Mouse (Mus musculus) forebrain, embryonic 11.5 days (tissue): ENCODE measurements around the gene Gfpt2. TPM values are rescaled to one million over a fixed set of nuclear protein-coding genes. Genes with fewer than 3 reads are reported as not detected.

Experiments
- ATAC-seq: fragments of 200-750 bp; cut with Nextera tagmentation; replicated peaks from 2 replicates; pipeline ENCODE4 v1.8.0; 2017; ENCODE audit warnings: moderate TSS enrichment; ENCODE audit not compliant: low FRiP score
- DNase-seq: peaks from one replicate; pipeline ENCODE4 v3.0.0-alpha.2; 2017; ENCODE audit warnings: low spot score
- H3K27ac ChIP-seq: fragments of 300-500 bp; sonication (generic); 2 replicates; pipeline ENCODE4 v1.5.1; 2014; ENCODE audit warnings: low read depth, low read length
- H3K27me3 ChIP-seq: fragments of 300-500 bp; sonication (generic); 2 replicates; pipeline ENCODE4 v1.6.1; 2014; ENCODE audit warnings: mild to moderate bottlenecking, low read length, mixed read lengths; ENCODE audit not compliant: control insufficient read depth, insufficient read depth
- H3K36me3 ChIP-seq: fragments of 300-500 bp; sonication (generic); 2 replicates; pipeline ENCODE4 v1.6.1; 2014; ENCODE audit warnings: mild to moderate bottlenecking, low read length, moderate library complexity, mixed read lengths; ENCODE audit not compliant: control insufficient read depth, insufficient read depth
- H3K4me1 ChIP-seq: fragments of 300-500 bp; sonication (generic); replicated peaks from 2 replicates; pipeline ENCODE4 v1.6.1; 2014; ENCODE audit warnings: low read length, mixed read lengths; ENCODE audit not compliant: control insufficient read depth, insufficient read depth
- H3K4me2 ChIP-seq: fragments of 300-500 bp; sonication (generic); 2 replicates; pipeline ENCODE4 v1.6.1; 2014; ENCODE audit warnings: low read depth, mild to moderate bottlenecking, low read length, moderate library complexity, mixed read lengths; ENCODE audit not compliant: severe bottlenecking
- H3K4me3 ChIP-seq: fragments of 300-500 bp; sonication (generic); 2 replicates; pipeline ENCODE4 v1.5.1; 2014; ENCODE audit warnings: low read depth, low read length
- H3K9ac ChIP-seq: fragments of 300-500 bp; sonication (generic); 2 replicates; pipeline ENCODE4 v1.6.1; 2014; ENCODE audit warnings: low read length
- H3K9me3 ChIP-seq: fragments of 300-500 bp; sonication (generic); 2 replicates; pipeline ENCODE4 v1.6.1; 2016; ENCODE audit warnings: low read length, mixed read lengths; ENCODE audit not compliant: control insufficient read depth
- WGBS: fragments of 180-500 bp; shearing (Covaris S2); extraction: QIAGEN DNeasy Blood & Tissue Kit; methylation state at CpG from one replicate; pipeline ENCODE4 v1.1.7; 2014; 5-methylcytosine and 5-hydroxymethylcytosine counted together
- polyA plus RNA-seq: library from polyadenylated mRNA; unstranded; fragments of >200 nt; fragmentation: Nextera tagmentation; extraction: Ambion mirVana; gene quantifications from 2 replicates; pipeline ENCODE4 v1.2.1, GENCODE M21; 2014

Gfpt2 gene
- polyA plus RNA-seq, 1 experiment from 2014 or later = 11.2 TPM

GRCm38 (mm10) chr11:49774894-49775293, 19.1 kb upstream of the Gfpt2 start:
- H3K4me2 ChIP-seq = no peak overlapping the region
- H3K9ac ChIP-seq = no peak overlapping the region
- no peak overlapping the region for H3K27ac ChIP-seq
- no peak for DNase-seq
- no peaks in the 10 kb centered on the region for H3K9me3 ChIP-seq
- 78% methylated on average over 4 of the region's 4 CpGs for WGBS
- no peak overlapping the region for H3K4me3 ChIP-seq
- H3K4me1 ChIP-seq = no peaks in the 10 kb centered on the region
- H3K27me3 ChIP-seq = no peaks in the 10 kb centered on the region
- no peaks in the 10 kb centered on the region for H3K36me3 ChIP-seq
- no peak for ATAC-seq

DNA sequence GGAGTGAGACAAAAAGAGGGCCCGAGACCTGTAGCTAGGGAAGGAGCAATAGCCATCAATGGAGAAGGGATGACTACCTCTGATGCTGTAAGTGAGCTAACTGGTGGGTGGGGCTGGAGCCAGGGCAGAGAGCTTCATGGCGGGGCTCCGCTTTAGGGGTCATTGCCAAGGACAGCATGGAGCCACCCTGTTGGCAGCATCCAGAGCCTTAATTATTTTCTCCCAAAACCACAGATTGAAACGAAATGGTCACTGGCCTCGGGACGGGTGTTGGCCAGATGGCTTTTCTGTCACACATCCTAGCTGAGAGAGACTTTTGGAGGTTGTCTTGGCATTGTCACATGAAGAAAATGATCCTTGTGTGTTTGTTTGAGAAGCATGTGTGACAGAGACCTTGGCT, 15.1 kb upstream of the Gfpt2 start:
- 86% methylated on average over 6 of the region's 6 CpGs for WGBS
- Histone ChIP-seq H3K36me3 (no peaks in the 10 kb centered on the region), H3K27me3 (no peaks in the 10 kb centered on the region), H3K4me2 (no peak overlapping the region), H3K9ac (no peak overlapping the region), H3K27ac (no peak overlapping the region), H3K4me1 (no peaks in the 10 kb centered on the region), H3K4me3 (no peak overlapping the region), H3K9me3 (no peaks in the 10 kb centered on the region)
- DNase-seq = no peak
- no peak for ATAC-seq

DNA sequence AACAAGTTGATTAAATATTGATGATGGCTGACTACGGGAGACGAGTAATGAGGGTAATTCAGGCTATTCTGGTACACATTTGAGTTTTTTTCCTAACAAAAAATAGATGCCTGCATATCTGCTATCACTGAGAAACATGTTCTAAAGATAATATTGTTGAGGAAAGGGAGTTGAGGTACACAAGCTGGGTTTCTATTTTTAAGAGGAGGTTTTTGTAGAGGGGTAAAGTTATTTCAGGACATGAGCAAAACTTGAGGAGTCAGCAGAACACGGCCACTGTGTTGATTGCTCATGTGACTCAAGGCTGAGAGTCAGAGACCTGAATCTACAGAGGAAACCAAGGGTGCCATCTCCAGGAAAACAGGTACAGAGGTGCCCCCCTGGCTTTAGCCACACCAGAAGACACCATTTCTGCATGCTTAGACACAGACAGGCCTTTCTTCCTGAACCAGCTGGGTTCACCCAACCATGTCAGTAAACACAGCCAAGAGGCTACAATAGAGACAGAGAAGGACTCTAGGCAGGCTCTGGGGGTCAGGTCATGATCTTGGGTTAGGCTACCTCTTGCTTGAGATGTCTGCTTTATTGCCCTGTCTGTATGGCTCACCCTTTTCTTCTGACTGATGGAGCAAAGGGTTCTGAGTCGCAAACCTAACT, 13.7 kb upstream of the Gfpt2 start:
- no peaks in the 10 kb centered on the region for H3K36me3 ChIP-seq
- WGBS = 86% methylated on average over 4 of the region's 4 CpGs
- H3K27ac ChIP-seq = no peak overlapping the region
- H3K4me1 ChIP-seq = no peaks in the 10 kb centered on the region
- no peak overlapping the region for H3K4me2 ChIP-seq
- H3K9me3 ChIP-seq = no peaks in the 10 kb centered on the region
- DNase-seq = no peak
- H3K4me3 ChIP-seq = no peak overlapping the region
- H3K9ac ChIP-seq = no peak overlapping the region
- no peaks in the 10 kb centered on the region for H3K27me3 ChIP-seq
- ATAC-seq = no peak

DNA sequence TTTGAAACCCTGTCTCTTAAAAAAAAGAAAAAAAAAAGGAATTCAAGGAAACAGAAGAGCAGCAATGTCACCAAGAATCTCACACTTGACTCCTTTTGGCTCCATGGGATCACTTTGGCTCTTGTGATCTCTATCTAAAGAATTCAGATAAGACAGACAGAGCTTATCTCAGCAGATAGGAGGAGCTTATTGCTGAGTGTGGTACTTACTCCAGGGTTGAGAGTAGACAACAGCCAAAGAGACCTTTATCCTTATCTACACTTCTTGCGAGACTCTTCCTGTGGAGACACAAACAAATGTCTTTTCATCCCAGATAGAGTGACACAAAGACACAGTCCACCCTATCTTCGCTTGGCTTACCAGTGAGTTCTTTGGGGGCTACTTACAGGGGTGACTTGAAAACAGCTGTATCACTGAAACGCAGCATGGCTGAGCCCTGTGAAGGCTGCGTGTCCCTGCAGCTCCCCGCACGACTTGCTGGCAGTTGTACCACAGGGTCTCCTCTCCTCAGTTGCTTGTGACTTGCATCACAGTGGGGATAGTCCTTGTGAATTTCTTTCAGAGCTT, 12.1 kb upstream of the Gfpt2 start:
- no peak for DNase-seq
- ATAC-seq = no peak
- WGBS = 67% methylated on average over 6 of the region's 6 CpGs
- H3K36me3 ChIP-seq = no peaks in the 10 kb centered on the region
- no peak overlapping the region for H3K9ac ChIP-seq
- no peak overlapping the region for H3K27ac ChIP-seq
- H3K4me2 ChIP-seq = no peak overlapping the region
- no peaks in the 10 kb centered on the region for H3K27me3 ChIP-seq
- no peaks in the 10 kb centered on the region for H3K9me3 ChIP-seq
- no peak overlapping the region for H3K4me3 ChIP-seq
- H3K4me1 ChIP-seq = no peaks in the 10 kb centered on the region

DNA sequence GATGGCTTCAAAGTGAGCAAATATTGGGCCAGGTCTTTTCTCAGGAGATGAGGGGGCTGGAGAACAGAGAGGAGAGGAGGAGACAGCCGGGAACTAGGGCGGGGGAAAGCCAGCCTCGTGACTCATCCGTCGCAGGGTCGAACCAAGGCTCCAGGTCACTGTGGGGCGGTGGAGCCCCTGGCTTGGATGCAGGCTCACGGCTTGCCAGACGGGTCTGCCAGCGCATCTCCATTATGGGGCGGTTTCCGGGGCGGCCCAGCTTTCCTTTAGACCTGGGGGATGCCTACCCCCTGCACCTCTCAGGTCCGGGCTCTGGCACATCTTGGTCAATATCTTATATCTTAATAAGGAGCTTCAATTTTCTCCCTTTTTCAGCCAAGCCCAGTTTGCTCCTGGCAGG, 847 bp upstream of the Gfpt2 start:
- Histone ChIP-seq H3K4me3 (no peak overlapping the region), H3K4me1 (peaks cover 5% of the 10 kb centered on the region; the same call in 1 of the 2 replicates), H3K4me2 (peak overlapping the region; percentile 15; the same call in 1 of the 2 replicates), H3K27ac (no peak overlapping the region), H3K9ac (no peak overlapping the region), H3K27me3 (no peaks in the 10 kb centered on the region; the same call in 1 of the 2 replicates), H3K9me3 (no peaks in the 10 kb centered on the region), H3K36me3 (no peaks in the 10 kb centered on the region)
- WGBS = 7% methylated on average over 14 of the region's 14 CpGs
- peak; percentile 61 for DNase-seq
- ATAC-seq = no peak

DNA sequence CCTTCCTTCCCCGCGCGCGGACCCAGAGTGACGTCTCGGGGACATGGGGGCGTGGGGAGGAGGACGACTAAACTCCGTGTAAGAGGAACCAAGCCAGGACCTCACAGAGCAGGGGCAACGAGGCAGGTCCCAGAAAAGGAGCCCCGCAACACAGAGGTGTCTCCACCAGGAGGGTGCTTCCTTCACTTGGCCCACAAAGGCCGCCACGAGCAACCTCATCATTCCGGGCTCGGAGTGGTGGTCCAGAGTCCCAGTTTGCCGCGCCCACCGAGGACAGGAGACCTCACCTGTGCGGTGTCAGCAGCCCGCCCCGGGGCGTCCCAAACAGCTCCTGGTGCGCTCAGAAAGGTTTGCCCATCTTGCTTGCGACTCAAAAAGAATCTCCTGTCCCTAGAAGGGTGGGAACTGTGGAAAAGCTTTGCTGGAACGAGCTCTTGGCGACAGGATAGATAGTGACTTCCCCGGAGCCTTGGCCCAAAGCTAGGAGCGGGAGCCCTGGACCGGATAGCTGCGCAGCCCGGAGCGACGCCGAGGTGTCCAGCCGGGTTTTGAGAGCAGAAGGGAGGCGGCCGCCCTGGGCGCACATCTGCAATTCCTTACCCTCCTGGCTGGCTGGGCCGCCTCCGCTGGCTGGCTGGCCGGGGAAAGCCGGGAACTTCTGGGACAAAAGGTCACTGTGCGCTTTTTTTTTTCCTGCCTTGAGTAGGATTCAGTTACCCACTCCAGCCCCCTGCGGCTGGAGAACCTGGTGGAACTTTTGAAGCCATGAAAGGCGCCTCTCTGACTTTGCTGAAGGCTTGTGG, 565 bp downstream of the Gfpt2 start:
- H3K4me3 ChIP-seq = peak overlapping the region; percentile 53
- DNase-seq (peak; percentile 70), ATAC-seq (peak; percentile 58)
- H3K9me3 ChIP-seq = no peaks in the 10 kb centered on the region
- no peaks in the 10 kb centered on the region for H3K36me3 ChIP-seq
- no peak overlapping the region for H3K27ac ChIP-seq
- WGBS = under 1% methylated on average over 45 of the region's 45 CpGs
- peaks cover 5% of the 10 kb centered on the region; the same call in 1 of the 2 replicates for H3K4me1 ChIP-seq
- H3K4me2 ChIP-seq = peak overlapping the region; percentile 89
- H3K27me3 ChIP-seq = no peaks in the 10 kb centered on the region; the same call in 1 of the 2 replicates
- peak overlapping the region; percentile 62 for H3K9ac ChIP-seq

DNA sequence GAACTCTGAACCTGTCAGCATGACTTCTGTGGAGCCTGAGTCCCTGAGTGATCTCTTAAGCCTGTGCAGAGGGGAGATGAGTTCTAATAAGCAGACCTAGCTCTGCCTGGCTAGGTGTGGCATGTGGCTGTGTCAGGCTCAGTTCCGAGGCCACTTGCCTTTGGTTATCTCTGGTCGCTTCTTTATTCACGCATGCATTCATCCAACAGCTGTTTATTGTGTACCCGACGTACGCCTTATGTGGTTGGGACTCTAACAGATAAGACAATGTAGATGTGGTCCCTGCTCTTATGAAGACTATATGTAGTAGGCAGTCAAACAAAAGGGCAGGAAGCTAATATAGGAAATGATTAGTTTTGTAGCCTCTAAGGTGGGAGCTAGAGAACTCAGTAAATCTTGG, 5.0 kb downstream of the Gfpt2 start:
- Histone ChIP-seq H3K36me3 (no peaks in the 10 kb centered on the region), H3K27me3 (no peaks in the 10 kb centered on the region; the same call in 1 of the 2 replicates), H3K9me3 (no peaks in the 10 kb centered on the region), H3K4me1 (0 out of 2 replicates have a peak, but pooled peaks cover 3% of the 10 kb centered on the region), H3K4me3 (no peak overlapping the region), H3K9ac (no peak overlapping the region), H3K27ac (no peak overlapping the region), H3K4me2 (no peak overlapping the region)
- 95% methylated on average over 6 of the region's 6 CpGs for WGBS
- no peak for DNase-seq
- no peak for ATAC-seq

- 86% methylated on average over 4 of the region's 4 CpGs for WGBS
- H3K9me3 ChIP-seq = no peaks in the 10 kb centered on the region
- H3K4me2 ChIP-seq = no peak overlapping the region
- no peaks in the 10 kb centered on the region for H3K4me1 ChIP-seq
- DNase-seq (no peak), ATAC-seq (no peak)
- no peak overlapping the region for H3K27ac ChIP-seq
- H3K36me3 ChIP-seq = no peaks in the 10 kb centered on the region
- H3K27me3 ChIP-seq = no peaks in the 10 kb centered on the region
- H3K9ac ChIP-seq = no peak overlapping the region
- no peak overlapping the region for H3K4me3 ChIP-seq
Measured at GRCm38 (mm10) chr11:49801516-49801915, 7.5 kb downstream of the Gfpt2 start.
